Mouse (Mus musculus) forebrain, embryonic 11.5 days (tissue): ENCODE results near the gene Cacna1d. TPM values are rescaled to one million over a fixed set of nuclear protein-coding genes. Genes with fewer than 3 reads are reported as not detected.

Experiments used
- ATAC-seq: fragments of 200-750 bp; cut with Nextera tagmentation; replicated peaks from 2 replicates; pipeline ENCODE4 v1.8.0; 2017; ENCODE audit warnings: moderate TSS enrichment; ENCODE audit not compliant: low FRiP score
- DNase-seq: peaks from one replicate; pipeline ENCODE4 v3.0.0-alpha.2; 2017; ENCODE audit warnings: low spot score
- H3K27ac ChIP-seq: fragments of 300-500 bp; sonication (generic); 2 replicates; pipeline ENCODE4 v1.5.1; 2014; ENCODE audit warnings: low read depth, low read length
- H3K27me3 ChIP-seq: fragments of 300-500 bp; sonication (generic); 2 replicates; pipeline ENCODE4 v1.6.1; 2014; ENCODE audit warnings: mild to moderate bottlenecking, low read length, mixed read lengths; ENCODE audit not compliant: control insufficient read depth, insufficient read depth
- H3K36me3 ChIP-seq: fragments of 300-500 bp; sonication (generic); 2 replicates; pipeline ENCODE4 v1.6.1; 2014; ENCODE audit warnings: mild to moderate bottlenecking, low read length, moderate library complexity, mixed read lengths; ENCODE audit not compliant: control insufficient read depth, insufficient read depth
- H3K4me1 ChIP-seq: fragments of 300-500 bp; sonication (generic); replicated peaks from 2 replicates; pipeline ENCODE4 v1.6.1; 2014; ENCODE audit warnings: low read length, mixed read lengths; ENCODE audit not compliant: control insufficient read depth, insufficient read depth
- H3K4me2 ChIP-seq: fragments of 300-500 bp; sonication (generic); 2 replicates; pipeline ENCODE4 v1.6.1; 2014; ENCODE audit warnings: low read depth, mild to moderate bottlenecking, low read length, moderate library complexity, mixed read lengths; ENCODE audit not compliant: severe bottlenecking
- H3K4me3 ChIP-seq: fragments of 300-500 bp; sonication (generic); 2 replicates; pipeline ENCODE4 v1.5.1; 2014; ENCODE audit warnings: low read depth, low read length
- H3K9ac ChIP-seq: fragments of 300-500 bp; sonication (generic); 2 replicates; pipeline ENCODE4 v1.6.1; 2014; ENCODE audit warnings: low read length
- H3K9me3 ChIP-seq: fragments of 300-500 bp; sonication (generic); 2 replicates; pipeline ENCODE4 v1.6.1; 2016; ENCODE audit warnings: low read length, mixed read lengths; ENCODE audit not compliant: control insufficient read depth
- WGBS: fragments of 180-500 bp; shearing (Covaris S2); extraction: QIAGEN DNeasy Blood & Tissue Kit; methylation state at CpG from one replicate; pipeline ENCODE4 v1.1.7; 2014; 5-methylcytosine and 5-hydroxymethylcytosine counted together
- polyA plus RNA-seq: library from polyadenylated mRNA; unstranded; fragments of >200 nt; fragmentation: Nextera tagmentation; extraction: Ambion mirVana; gene quantifications from 2 replicates; pipeline ENCODE4 v1.2.1, GENCODE M21; 2014

Cacna1d gene
- polyA plus RNA-seq, 1 experiment from 2014 or later: 1.8 TPM

DNA sequence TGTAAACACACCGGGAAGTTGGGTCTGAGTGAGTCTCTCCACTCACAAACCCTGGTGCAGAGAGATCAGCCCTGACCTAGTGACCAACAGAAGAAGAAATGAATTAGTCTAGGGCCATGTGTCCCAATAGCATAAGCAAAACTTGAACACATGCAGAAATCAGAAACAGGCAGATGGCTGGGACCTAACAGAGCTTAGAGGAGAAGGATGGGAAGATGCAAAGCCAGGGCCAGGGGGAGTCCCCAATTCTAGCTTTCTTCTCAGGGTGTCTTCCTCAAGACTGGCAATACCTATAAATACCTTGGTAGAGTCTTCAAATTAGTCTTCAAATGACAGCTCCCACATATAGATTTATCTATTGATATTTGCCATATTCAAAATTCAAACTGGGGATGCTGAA, 133.2 kb downstream of the Cacna1d start:
- no peak overlapping the region for H3K9ac ChIP-seq
- H3K9me3 ChIP-seq: no peaks in the 10 kb centered on the region
- peaks cover 16% of the 10 kb centered on the region for H3K27me3 ChIP-seq
- H3K4me2 ChIP-seq: no peak overlapping the region
- ATAC-seq (no peak), DNase-seq (no peak)
- no peaks in the 10 kb centered on the region for H3K36me3 ChIP-seq
- H3K4me3 ChIP-seq: no peak overlapping the region
- 78% methylated on average over 1 of the region's 1 CpGs for WGBS
- H3K4me1 ChIP-seq: no peaks in the 10 kb centered on the region; the same call in 1 of the 2 replicates
- H3K27ac ChIP-seq: no peak overlapping the region

DNA sequence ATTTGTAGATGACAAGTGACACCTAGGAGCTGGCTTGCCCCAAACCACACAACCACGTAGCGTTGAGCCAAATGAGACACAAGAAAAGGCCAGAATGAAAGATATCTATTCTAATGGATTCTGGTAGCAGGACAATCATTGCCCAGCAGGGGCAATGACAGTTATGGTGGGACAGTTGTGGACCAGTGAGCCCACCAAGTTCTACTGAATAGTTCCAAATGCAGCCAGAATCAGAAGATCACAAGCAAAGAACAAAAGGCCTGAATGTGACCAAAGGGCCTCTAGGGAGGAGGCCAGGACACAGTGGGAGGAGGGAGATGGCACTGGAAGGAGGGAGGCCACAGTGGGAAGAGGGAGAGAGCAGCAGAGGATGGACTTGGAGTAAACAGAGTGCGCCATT, 134.8 kb downstream of the Cacna1d start:
- Histone ChIP-seq H3K36me3 (no peaks in the 10 kb centered on the region; the same call in 1 of the 2 replicates), H3K9me3 (no peaks in the 10 kb centered on the region), H3K4me2 (no peak overlapping the region), H3K4me1 (peaks cover 6% of the 10 kb centered on the region; the same call in 1 of the 2 replicates), H3K27me3 (peaks cover 26% of the 10 kb centered on the region), H3K27ac (no peak overlapping the region), H3K4me3 (no peak overlapping the region), H3K9ac (no peak overlapping the region)
- DNase-seq (no peak), ATAC-seq (no peak)
- WGBS: 80% methylated on average over 3 of the region's 3 CpGs

DNA sequence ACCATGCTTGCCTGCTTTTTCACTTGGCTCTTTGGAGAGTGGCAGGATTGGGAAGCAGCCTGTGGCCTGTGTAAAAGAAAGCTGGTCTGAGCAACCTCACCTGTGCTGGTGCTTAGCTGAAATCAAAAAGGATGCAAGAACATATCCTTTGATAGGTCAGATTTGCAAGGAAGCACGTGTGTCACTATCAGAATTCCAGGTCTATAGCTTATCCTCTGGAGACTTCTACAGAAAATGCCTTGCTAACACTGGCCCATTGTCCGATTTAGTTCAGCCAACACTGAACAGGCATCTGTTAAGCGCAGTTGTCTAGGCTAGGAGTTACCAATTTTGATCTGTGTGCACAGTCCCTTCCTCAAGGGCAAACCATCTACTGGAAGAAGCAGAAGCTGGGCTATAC, 136.5 kb downstream of the Cacna1d start:
- Histone ChIP-seq H3K4me1 (peaks cover 6% of the 10 kb centered on the region; the same call in 1 of the 2 replicates), H3K9me3 (no peaks in the 10 kb centered on the region), H3K27ac (no peak overlapping the region), H3K9ac (no peak overlapping the region), H3K27me3 (peaks cover 28% of the 10 kb centered on the region), H3K36me3 (no peaks in the 10 kb centered on the region; the same call in 1 of the 2 replicates), H3K4me3 (no peak overlapping the region), H3K4me2 (no peak overlapping the region)
- WGBS: 50% methylated on average over 3 of the region's 3 CpGs
- DNase-seq (no peak), ATAC-seq (no peak)

DNA sequence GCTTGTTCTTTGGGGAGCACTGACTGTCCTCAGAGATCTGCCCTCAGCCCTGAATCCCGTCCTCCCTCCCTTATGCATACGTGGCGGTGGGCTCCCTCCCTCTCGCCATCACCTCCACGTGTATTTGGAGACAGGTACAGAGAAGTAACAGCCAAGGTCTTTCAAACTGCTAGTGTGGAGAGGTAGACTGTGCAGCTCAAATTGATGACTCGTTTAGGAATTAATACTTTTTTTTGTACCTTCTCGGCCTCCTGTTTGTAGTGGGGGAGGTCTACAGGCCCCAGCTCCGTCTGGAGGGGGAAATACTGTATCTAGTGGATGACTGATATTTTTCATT, 137.2 kb downstream of the Cacna1d start:
- peak overlapping the region; percentile 71 for H3K4me2 ChIP-seq
- H3K27ac ChIP-seq: no peak overlapping the region
- H3K4me1 ChIP-seq: peaks cover 6% of the 10 kb centered on the region; the same call in 1 of the 2 replicates
- ATAC-seq (peak; percentile 18; the same call in 1 of the 2 replicates), DNase-seq (no peak)
- peak overlapping the region; percentile 63 for H3K4me3 ChIP-seq
- no peaks in the 10 kb centered on the region; the same call in 1 of the 2 replicates for H3K36me3 ChIP-seq
- H3K9ac ChIP-seq: peak overlapping the region; percentile 73; the same call in 1 of the 2 replicates
- 3% methylated on average over 8 of the region's 8 CpGs for WGBS
- no peaks in the 10 kb centered on the region for H3K9me3 ChIP-seq
- H3K27me3 ChIP-seq: peaks cover 28% of the 10 kb centered on the region

DNA sequence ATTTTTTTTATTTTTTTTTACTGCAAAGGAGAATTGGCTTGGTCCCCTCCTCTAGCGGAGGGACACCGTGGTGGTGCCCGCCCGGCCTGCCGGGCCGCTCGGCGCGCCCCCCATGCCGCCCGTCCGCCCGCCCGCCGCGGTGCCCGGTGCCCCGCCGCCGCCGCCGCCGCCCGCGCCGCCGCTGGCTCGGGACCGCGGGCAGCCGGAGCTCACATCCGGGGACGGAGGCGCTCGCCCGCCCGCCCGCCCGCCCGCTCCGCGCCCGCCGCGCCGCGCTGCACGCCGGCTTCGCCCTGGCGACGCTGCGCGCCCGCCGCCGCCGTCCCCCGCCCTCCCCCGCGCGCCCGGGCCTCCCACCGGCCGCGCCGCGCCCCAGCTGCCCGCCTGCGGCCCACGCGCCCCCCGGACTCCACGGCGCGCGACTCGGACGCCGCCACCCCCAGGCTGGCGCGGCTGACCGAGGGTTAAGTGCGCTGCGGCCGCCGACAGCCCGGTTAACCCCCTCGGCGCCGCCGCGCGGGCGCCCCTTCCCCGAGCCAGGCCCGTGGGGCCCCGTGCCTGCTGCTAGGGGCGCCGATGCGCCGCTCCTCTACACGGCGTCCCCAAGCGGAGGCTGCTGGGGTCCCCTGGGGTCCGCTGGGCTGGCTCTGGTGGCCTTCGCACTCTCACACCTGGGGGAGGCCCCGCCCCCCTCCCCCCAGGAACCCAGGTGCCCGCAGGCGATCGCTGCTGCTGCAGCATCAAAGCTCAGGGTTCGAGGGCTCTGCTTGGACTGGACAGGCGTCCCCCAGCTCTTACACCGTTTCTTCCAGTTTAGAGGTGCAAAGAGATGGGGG, 137.7 kb downstream of the Cacna1d start:
- Histone ChIP-seq H3K4me3 (peak overlapping the region; percentile 63), H3K27me3 (peaks cover 28% of the 10 kb centered on the region), H3K9me3 (no peaks in the 10 kb centered on the region), H3K4me2 (peak overlapping the region; percentile 71), H3K36me3 (no peaks in the 10 kb centered on the region; the same call in 1 of the 2 replicates), H3K9ac (peak overlapping the region; percentile 73), H3K4me1 (peaks cover 6% of the 10 kb centered on the region; the same call in 1 of the 2 replicates), H3K27ac (no peak overlapping the region)
- DNase-seq: peak; percentile 76
- peak; percentile 70 for ATAC-seq
- under 1% methylated on average over 70 of the region's 114 CpGs for WGBS

DNA sequence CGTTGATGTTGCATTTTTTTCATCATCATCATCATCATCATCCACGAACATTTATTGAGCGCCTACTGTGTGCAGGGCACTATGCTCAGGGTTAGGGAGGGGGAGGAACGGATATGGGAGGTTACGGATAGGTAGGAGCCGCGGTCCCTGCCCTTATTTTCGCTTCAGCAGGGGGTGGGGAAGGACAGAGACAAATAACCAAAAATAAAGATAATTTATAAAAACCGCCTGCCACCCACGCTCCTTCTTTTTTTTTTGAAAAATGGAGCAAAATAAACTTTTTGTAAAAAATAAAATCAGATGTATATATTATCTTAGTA, 138.3 kb downstream of the Cacna1d start:
- H3K27me3 ChIP-seq: peaks cover 28% of the 10 kb centered on the region
- 2% methylated on average over 10 of the region's 10 CpGs for WGBS
- H3K9me3 ChIP-seq: no peaks in the 10 kb centered on the region
- H3K36me3 ChIP-seq: no peaks in the 10 kb centered on the region; the same call in 1 of the 2 replicates
- peaks cover 6% of the 10 kb centered on the region; the same call in 1 of the 2 replicates for H3K4me1 ChIP-seq
- ATAC-seq: no peak
- no peak overlapping the region for H3K27ac ChIP-seq
- H3K4me2 ChIP-seq: peak overlapping the region; percentile 71
- peak overlapping the region; percentile 63 for H3K4me3 ChIP-seq
- no peak for DNase-seq
- H3K9ac ChIP-seq: peak overlapping the region; percentile 73

DNA sequence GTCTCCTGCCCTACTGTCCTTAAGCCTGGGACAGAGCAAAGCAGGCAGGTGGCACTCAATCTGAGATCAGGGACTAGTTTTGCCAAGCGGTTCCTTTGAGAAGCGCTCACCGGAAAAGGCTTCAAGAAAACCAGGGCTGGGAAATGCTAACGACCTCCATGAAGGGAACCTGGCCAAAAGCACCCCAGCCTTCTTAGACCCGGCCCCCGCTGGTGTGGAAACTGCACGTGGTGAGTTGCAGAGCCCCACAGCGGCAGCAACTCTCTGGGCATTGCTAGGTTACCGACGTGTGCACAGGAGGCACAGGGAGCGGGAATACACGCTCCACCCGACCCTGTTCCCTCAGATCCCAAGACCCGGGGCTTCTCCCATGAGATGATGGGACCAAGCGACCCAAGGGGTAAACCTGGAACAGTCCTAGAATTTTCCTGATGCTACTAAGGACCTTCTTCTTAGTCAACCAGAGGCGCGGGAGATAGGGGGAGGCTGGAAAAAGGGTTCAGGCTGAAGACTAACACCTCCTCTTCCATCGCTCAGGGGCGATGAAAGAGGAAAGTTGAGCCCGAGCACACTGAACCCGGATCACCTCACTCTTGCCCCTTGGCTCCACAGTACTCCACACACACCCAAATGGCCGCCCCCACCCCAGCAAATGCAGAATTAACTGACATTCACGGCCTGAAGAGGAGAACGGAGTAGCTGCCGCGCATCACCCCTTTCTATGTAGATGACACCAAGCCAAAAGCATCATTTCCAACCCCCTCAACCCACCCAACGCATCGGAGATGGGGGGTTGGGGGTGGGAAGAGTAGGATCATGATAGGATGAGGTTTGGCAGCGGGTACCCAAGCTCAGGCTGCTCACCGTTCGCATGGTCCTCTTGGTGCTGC, 138.9 kb downstream of the Cacna1d start:
- peak; percentile 15; the same call in 1 of the 2 replicates for ATAC-seq
- Histone ChIP-seq H3K36me3 (no peaks in the 10 kb centered on the region; the same call in 1 of the 2 replicates), H3K27ac (no peak overlapping the region), H3K27me3 (peaks cover 28% of the 10 kb centered on the region), H3K4me3 (peak overlapping the region; percentile 63), H3K4me1 (peaks cover 6% of the 10 kb centered on the region; the same call in 1 of the 2 replicates), H3K4me2 (peak overlapping the region; percentile 71), H3K9me3 (no peaks in the 10 kb centered on the region), H3K9ac (0 out of 2 replicates have a peak overlapping the region, but pooled peaks have one; percentile 4)
- WGBS: 2% methylated on average over 31 of the region's 31 CpGs
- peak; percentile 61 for DNase-seq

DNA sequence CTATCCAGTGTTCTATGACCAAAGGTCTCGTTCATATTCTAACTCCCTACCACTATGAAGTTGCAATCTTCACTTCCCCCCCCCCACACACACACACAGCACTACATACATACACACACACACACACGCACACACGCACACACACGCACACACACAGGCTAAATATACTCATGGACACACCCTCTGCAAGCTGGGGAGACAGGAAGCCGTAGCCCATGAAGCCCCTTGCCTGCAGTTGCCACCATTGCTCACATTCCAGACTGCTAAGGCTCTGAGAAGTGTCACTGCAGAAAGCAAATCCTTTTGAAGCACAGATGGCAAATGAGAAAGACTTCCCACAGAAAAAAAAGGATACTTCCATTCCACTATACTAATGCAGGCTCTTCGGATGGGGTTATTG, 141.0 kb downstream of the Cacna1d start:
- Histone ChIP-seq H3K4me3 (no peak overlapping the region), H3K4me2 (no peak overlapping the region), H3K27ac (no peak overlapping the region), H3K27me3 (peaks cover 24% of the 10 kb centered on the region), H3K4me1 (peaks cover 6% of the 10 kb centered on the region; the same call in 1 of the 2 replicates), H3K9ac (no peak overlapping the region), H3K36me3 (no peaks in the 10 kb centered on the region; the same call in 1 of the 2 replicates), H3K9me3 (no peaks in the 10 kb centered on the region)
- peak; percentile 42 for DNase-seq
- 86% methylated on average over 6 of the region's 6 CpGs for WGBS
- no peak for ATAC-seq
